Mouse (Mus musculus) left cerebral cortex, adult 11 months (tissue): ENCODE measurements around the gene Tmem183a.

ENCODE experiments used
- DNase-seq: peaks from one replicate; pipeline ENCODE4 v3.0.0; 2022; ENCODE audit warnings: low spot score

Gene Tmem183a

GRCm38 (mm10) chr1:134320691-134321301 lies 41.0 kb downstream of the Tmem183a start:
- DNase-seq = no peak

GRCm38 (mm10) chr1:134318261-134318660 lies 43.5 kb downstream of the Tmem183a start:
- DNase-seq = no peak

- no peak for DNase-seq
Observed at GRCm38 (mm10) chr1:134316361-134316760, 45.4 kb downstream of the Tmem183a start.

- no peak for DNase-seq
Observed at GRCm38 (mm10) chr1:134315181-134315580, 46.6 kb downstream of the Tmem183a start.

- no peak for DNase-seq
Observed at GRCm38 (mm10) chr1:134311760-134312159, 50.0 kb downstream of the Tmem183a start.

- DNase-seq = no peak
Observed at GRCm38 (mm10) chr1:134310729-134311128, 51.0 kb downstream of the Tmem183a start.

GRCm38 (mm10) chr1:134310291-134310690 lies 51.5 kb downstream of the Tmem183a start:
- no peak for DNase-seq

- no peak for DNase-seq
Observed at GRCm38 (mm10) chr1:134307409-134307808, 54.4 kb downstream of the Tmem183a start.

- DNase-seq = no peak
Observed at GRCm38 (mm10) chr1:134304940-134305339, 56.8 kb downstream of the Tmem183a start.

GRCm38 (mm10) chr1:134302568-134303238 lies 59.1 kb downstream of the Tmem183a start:
- no peak for DNase-seq

GRCm38 (mm10) chr1:134298636-134299411 lies 63.0 kb downstream of the Tmem183a start:
- DNase-seq = no peak

- no peak for DNase-seq
Observed at GRCm38 (mm10) chr1:134297265-134297664, 64.5 kb downstream of the Tmem183a start.
